Mouse (Mus musculus) cerebellum, postnatal 25 days (tissue): ENCODE measurements around the gene Cep131.
A peak's percentile ranks its signal among the peaks of the same experiment; 100 is the strongest.

Source experiments
- DNase-seq, 2 experiments: peaks; one replicate each; pipeline ENCODE4 v3.0.0; 2021; ENCODE audit warnings: mixed read lengths in 2 of 2

Gene Cep131

DNA sequence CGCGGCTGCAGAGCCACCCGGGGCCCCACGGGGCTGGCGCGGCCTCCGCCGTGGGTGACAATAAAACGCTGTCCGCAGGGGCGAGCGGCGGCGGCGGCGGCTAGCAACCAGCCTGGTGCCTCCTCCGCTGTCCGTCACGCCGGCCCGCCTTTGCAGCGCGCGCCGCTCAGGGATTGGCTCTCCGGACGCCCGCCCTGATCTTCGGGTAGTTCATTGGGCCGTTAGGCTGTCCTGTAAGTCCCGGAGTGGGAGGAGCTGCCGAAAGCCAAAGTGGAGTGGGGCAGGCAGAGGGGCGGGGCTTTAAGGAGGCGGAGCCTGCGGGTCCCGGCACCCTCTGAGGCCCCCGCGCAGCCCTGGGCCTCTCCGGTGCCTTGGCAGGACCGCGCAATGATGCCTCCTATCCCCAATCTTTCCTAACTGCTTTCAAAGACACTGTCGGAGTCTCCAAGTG, at the start of gene Cep131:
Cep131 (minus strand) TSS at position 126 of the 451 bp plus-strand sequence.
- peak; percentile 97 to 98 for DNase-seq

DNA sequence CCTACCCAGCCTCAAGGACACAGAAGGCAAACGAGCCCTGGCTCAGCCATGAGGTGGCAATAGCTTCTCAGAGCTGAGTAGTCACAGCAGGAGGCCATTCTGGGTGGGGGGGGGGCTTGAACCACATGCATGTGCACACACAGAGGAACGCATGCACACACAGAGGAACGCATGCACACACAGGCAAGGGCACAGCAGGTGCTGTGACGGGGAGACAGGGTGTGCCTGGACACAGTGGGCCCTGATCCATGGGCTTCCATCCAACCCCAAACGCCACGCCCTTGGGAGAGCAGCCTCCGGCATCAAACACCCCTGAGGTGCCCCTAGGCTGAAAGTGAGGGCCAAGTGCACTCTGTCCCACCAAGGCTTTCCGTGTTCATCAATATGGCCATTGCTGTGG, 49.6 kb upstream of the Cep131 start:
- no peak for DNase-seq

DNA sequence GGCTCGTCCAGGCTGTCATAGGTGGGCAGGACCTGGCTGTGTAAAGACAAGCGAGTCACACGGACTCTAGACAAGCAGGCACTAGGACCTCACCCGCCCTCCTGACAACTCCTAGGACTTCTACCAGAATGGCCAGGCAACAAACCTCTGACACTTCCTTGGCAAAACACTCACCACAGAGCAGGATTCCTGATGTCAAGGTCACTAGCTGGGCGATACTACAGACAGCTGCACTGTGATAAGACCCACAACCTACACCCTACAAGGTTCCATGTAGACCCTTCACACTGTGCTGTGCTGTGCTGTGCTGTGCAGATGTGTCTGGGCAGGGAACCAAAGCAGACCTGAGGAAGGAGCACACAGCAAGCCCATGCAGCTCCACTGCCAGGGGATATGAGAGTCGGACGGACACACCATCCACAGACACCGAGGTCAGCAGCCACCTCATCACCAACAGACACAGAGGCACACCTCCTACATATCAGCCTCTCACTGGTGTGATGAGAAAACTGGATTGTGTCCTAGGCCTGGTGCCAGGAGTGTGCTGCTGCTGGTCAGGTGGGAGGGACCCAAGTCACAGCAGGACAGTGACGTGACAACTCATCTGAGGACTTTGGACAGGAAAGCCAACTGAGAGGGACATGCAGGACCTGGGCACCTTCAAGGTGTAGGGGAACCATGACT, 48.4 kb upstream of the Cep131 start:
- DNase-seq = no peak

DNA sequence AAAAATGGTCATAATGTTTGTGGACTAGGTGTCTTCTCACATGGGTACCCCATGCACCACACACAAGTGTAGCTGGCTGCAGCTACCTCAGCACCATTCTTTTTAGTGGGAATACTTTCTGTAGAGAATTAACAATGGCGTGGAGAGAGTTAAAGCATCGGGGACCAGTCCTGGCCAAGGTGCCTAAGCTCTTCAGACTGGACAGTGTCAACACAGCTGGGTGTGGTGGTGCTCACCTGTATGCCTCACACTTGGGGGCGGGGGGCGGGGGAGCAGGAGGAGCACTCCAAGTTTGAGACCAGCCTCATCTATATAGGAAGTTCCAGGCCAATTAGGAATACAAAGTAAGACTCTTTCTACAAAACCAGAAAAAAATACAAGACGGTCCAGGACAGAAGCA, 47.5 kb upstream of the Cep131 start:
- no peak for DNase-seq

DNA sequence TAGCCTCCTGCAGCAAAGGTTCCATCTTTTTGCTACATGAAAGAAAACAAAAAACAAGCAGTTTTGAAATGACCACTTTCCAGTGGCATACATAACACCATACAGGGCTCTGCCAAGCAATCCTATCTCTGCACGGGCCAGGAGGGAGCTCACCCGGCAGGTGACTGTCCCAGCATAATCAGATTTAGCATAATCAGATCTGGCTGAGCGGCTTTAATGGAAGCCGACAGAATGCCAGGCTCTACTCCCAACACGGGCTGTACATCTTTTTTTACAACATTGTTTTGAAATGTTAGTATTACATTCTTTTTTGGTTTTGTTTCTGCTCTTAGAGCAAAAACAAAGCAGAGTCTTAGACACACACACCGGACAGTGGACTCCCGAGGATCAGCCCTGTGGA, 42.7 kb upstream of the Cep131 start:
- DNase-seq = no peak

DNA sequence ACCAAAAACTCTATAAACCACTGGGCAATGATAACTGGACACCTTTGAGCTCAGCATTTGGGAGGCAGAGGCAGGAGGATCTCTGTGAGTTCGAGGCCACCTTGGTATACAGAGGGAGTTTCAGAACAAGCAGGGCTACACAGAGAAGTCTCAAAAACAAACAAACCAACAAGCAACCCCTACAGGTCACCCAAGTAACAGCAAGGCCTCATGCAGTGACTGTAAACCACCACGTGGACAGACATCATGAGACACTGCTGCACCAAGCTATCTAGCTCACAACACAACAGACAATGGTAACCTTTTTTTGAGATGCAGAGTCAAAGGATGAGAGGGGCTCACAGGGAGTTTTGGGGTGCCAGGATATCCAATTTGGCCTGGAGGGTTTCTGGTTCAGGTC, 40.2 kb upstream of the Cep131 start:
- DNase-seq = no peak

DNA sequence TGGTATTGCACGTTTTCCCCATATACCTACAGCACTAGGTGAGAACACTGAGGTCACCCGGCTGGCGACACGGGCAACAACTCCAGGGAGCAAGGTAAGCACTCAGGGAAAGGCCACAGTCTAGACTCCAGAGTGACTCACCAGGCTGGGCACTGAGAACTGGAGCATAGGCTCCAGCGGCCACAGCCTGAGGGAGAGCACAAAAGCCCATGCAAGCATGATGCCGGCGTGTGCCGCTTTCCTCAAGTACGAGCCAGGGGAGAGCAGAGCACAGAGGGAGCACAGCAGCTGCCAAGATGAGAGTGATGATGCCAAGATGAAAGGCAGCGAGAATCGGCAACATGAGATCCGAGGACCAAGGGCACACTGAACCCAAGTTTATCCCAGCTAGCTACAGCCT, 35.5 kb upstream of the Cep131 start:
- DNase-seq = peak; percentile 41 to 50

DNA sequence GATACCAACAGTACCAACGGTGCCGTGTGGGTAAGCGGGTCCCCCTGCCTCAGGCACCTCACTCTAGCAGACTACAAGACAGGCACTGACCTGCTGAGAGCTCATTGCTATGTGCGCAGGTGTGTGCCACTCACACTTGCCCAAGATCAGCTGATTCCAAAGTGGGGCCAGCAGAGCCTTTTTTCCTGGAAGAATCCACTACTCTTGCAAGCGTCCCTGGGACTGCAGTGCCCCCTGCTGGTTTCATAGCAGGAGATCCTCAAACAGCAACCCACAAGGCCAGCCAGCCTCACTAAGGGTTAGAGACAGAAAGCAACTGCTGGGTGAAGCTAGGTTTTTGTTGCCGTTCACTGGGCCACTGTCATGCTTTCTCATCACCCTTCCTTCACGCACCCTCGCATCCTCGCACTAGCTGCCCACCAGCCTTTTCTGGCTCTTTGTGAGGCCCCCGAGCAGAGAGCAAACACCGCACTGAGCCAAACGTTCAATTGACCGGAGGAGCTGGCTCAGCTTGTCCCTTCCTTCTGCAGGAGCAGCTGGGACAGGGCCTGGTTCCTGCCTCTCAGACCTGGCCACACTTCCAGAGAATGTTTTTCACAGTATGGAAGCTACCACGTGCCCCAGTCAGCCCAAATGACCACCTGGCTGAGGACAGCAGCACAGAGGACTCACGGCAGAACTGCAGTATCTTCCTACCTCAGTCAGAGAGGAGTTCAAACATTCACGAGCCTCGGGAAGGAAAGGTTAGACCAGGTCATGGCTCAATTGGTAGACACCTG, 34.2 kb upstream of the Cep131 start:
- peak; percentile 74 to 84 for DNase-seq

DNA sequence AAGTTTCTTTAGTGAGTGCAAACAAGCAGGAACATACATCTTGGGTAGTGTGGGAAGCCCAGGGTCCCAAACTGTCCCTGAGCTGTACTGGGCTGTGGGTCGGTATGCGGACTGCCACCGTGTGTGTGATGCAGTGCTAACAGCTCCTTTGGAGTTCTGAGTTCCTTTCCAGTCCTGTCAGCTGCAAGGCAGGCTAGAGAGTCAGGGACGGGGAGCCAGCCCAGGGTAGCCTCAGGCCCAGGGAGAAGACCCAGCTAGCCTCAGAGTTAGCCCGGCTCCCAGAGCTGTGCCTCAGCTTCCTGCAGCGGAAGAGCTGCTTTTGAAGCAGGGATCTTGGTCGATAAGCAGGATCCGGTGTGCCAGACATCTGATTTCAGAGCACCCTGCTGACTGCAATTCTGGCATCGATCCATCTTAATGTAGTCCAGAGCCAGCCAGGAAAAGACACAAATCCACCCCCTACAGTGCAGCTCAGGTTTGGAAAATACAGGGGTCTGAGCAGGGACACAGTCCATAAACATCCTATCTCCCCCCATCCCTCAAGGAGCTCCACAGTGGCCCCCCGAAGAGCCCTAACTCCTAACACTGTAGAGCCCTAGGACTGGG, 33.4 kb upstream of the Cep131 start:
- DNase-seq = peak; percentile 28 to 40

DNA sequence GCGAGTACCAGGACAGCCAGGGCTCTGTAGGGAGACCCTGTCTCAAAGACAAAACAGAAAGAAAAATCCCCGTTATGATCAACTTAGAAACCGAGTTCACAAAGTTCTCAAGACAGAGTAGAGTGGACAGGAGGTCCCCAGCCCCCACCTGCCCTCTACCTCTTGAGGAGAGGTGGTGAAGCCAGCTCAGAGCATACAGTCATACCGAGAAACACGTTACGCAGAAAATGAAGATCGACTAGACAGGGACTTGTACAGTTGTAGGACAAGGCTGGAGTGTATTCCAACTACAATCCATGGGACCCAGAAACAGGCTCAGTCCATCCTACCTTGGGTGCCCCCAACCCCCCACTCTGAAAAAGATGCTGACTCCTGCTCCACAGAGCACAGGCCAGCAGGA, 32.5 kb upstream of the Cep131 start:
- no peak for DNase-seq

DNA sequence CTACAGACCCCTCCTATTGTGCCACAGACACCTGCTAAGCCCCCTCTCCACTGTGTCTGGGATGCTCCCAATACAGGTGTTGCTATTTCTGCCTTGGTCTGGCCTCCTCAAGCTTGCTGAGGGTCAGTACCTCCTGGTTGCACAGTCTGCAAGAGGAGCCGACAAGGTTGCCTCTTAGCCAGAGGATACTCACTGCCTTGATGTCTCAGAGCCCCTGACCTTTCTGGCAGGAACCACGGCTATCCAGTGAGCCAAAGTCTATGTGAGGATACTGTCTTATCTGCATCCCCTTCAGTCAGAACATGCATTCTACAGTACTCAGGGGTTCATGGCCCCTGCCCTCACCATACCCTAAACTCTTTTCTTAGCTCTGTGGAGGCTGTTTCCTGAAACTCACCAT, 31.0 kb upstream of the Cep131 start:
- DNase-seq = no peak

DNA sequence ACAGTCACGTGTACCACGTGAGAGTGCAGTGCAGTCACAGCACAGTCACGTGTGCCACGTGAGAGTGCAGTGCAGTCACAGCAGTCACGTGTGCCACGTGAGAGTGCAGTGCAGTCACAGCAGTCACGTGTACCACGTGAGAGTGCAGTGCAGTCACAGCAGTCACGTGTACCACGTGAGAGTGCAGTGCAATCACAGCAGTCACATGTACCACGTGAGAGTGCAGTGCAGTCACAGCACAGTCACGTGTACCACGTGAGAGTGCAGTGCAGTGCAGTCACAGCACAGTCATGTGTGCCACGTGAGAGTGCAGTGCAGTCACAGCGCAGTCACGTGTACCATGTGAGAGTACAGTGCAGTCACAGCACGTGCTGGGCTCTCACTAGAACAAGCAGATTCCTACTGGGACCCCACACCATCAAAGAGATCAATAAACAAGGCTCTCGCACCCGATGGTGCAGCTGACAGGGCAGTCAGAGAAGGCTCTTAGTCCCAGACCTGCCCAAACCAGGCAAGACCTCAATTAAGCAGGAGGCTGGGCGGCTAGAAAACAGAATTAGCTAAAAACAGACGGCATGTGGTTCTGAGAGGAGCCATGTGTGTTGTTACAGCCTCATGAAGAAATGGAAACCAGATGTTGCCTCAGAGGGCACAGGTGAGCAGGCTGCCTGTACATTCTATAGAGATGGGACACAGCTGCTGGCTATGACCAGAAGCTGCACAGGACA, 28.0 kb upstream of the Cep131 start:
- no peak for DNase-seq

DNA sequence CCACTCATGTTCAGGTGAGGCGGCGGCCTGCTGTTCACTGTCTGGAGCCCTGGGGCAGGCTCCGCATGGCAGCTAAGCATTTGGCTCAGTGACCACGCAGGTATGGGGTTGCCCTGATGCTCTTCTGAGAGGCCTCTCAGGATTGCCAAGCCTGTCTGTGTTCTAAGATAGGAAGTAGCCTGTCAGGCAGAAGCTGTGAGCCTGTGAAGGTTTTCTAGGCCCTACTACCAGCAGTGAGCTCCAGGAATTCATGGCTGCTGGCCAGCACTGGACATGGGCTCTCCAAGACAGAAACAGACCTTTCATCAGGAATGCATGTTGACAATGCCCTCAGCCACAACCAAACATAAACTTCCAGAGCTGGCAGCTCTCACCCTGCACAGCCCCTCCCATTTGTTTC, 25.5 kb upstream of the Cep131 start:
- DNase-seq = peak; percentile 60 to 65

DNA sequence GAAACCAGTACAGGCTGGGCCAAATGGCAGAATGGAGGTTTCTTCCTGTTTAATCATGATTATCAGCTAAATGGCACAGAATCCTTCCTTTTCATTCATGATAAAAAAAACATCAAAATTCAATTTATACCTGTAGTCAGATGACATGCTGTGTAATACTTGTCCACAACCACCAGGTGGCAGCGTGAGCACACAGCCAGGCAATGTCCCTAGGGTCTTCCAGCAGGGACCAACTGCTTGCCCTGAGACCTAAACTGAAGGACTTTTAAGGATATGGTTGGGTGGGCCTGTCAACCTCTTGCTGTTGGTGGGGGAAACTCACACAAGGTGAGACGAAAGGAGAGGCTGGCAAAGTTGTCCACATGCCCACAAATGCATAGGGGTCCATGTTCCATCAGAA, 24.4 kb upstream of the Cep131 start:
- peak; percentile 71 to 81 for DNase-seq

DNA sequence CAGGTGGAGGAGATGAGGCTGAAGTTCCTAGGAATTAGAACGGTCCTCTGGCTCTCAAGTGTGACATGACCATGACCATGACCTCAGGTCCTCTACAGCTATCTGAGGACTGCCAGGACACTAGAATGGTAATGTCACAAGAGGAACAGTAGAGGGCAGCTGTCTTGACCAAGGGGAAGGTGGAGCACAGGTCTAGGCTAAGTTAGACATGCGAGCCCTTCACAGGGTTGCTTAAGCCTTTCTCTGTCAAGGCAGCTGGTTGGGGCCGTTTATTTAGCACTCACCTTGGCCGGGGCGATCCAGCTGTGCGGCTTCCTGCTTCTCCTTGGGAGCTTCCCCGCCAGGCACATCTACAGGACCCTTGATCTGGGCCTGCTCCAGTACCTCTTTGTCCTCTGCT, 23.9 kb upstream of the Cep131 start:
- no peak for DNase-seq

DNA sequence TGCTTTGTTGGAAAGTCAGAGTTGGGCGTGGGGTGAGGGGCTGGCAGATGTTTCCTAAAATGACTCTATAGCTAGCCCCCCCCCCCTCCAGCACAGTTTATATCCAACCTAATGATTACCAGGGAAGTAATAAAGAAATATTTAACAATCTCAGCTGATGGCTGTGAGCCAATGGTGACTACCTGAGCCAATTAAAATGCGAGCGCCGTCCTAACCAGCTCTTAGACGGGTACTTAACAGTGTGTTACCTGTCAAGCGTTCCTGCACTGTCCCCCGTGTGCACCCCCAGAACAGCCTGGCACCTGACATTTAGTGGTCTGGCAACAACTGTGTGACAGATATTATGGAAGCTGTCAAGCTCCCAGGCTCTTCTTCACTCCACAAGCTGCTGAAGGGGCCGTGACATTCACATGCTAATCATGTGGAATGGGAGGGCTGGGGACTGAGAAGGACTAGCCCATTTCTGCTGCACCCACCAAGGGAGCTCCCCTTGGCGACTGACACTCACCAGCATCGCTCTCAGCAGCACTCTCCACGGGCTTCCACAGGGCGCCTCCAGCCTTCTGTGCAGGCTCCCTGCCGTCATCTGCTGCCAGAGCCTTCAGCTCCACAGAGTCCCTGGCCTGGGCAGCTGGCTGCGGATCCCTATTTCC, 23.1 kb upstream of the Cep131 start:
- no peak for DNase-seq

DNA sequence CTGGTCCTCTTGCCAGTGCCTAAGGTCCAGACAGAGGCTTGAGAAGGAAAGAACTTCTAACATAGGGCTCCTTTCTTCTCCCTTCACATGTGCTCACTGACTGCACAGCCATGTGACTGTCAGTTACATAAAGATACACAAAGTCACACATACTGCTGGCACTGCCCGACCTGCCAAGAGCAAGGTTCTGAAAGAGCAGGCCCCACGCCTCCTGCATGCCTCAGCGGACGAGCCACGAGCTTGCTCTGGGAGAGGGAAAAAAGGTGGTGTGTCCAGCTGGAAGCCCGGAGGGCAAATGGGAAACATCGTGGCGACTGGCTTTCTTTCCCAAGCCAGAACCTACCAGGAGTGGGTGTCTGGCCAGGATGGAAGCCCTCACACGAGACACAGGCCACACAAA, 21.2 kb upstream of the Cep131 start:
- DNase-seq = no peak

DNA sequence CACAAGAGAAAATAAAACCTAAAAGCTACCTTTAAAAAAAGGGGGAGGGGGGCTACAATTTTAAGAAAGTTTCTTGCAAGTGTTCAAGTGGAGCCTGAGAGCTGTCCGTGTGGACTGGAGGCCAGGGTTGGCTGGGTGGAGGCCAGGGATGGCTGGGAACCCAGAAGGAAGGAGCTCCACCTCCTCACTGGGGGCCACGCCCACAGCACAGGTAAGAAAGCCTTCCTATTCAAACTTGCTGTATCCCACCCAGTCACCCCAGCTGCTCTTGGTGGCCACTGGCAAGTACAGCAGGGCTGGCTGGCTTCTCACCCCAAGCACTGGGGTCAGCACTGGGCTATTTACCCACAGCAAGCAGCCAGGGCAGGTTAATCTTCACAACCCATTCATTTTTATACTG, 20.4 kb upstream of the Cep131 start:
- DNase-seq = no peak

DNA sequence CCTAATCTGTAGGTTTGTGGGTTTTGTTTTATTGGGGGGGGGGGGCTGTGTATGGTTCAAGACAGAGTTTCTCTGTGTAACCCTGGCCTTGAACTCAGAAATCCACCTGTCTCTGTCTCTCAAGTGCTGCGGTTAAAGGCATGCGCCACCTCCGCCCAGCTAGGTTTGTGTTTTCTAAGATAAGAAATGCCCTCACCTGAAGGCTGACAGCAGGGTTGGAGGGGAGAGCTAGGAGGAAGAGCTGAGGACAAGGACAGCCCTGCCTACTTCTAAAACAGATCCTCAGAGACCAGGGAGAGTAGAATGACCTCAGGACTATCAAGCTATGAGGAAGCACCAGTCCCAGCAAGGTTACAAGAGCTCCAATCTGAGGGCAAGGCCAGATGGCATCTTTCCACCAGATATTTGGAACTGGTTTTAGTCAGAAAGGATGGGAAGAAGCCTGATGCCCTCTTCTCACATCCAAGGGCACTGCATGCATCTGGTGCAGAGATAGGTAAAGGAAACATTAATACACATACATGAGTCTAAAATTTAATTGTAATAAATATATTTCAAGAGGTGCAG, 16.9 kb upstream of the Cep131 start:
- no peak for DNase-seq

DNA sequence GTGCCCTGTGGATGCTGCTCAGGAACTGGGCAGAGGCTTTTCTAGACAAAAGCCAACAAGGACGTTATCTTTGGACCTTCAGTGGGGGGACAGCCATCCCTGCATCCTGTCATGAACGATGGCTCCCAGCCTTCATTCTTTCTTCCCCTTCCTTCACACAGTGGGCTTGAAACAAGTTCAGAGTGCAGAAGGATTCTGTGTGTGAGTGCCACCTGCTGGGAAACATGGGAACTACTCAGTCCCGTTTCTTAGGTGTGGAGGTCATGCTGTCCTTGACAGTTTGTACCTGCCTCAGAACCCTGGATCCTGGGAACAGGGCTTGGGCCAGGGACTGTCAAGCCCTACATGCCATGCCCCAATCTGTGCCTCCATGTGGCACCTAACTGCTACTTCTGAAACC, 14.4 kb upstream of the Cep131 start:
- DNase-seq = peak; percentile 70 to 80

DNA sequence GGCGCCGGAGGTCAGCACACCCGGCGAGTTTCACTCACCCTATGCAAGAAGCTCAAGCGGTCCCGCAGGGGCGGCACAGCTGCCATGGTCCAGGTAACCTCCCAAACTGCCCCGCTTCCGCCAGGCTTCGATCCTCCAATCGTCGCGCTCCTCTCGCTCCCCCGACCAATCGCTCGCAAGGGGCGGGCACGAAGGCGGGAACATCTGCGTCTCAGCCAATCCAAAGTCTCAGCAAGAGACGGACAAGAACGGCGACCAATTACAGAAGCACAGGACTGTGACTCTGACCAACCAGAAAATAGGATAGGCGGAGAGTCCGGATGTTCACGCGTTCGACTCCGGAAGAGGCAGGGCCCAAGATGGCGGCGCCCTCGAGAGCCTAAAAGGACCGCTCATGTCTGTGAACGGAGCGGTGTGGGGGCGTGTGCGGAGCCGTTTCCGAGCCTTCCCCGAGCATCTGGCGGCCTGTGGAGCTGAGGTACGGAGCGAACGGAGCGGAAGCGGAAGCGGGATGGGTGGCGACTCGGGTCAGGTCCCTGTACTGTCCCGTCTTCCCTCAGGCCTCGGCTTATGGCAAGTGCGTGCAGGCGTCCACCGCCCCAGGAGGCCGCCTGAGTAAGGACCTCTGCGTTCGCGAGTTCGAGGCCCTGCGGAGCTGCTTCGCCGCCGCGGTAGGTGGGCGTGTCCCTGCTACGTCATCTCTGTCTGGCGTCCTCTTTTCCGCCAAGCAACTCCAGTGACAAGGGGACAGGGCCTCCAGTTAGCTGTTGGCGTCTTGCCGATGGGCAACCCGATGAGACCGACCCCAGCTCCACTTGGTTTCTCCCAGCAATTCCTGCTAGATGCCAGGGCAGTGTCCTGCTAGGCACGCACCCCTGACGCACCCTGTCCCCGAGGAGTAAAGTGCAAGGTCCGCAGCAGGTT, 12.2 kb upstream of the Cep131 start, which contains the start of the genes Tepsin and Ndufaf8:
Tepsin (minus strand) TSS at position 144 of the 924 bp plus-strand sequence.
Ndufaf8 (plus strand) TSS at position 341 of the 924 bp plus-strand sequence.
- DNase-seq = peak; percentile 96 to 100
